Mouse (Mus musculus) MEL (cell line): ENCODE results near the gene Has3. TPM values are rescaled to one million over a fixed set of nuclear protein-coding genes. Genes with fewer than 3 reads are reported as not detected.
A peak's percentile ranks its signal among the peaks of the same experiment; 100 is the strongest.

Source experiments
- CTCF ChIP-seq, 3 experiments: IDR thresholded peaks in 2 of 3; conservative IDR thresholded peaks in 1 of 3; 2 replicates each; pipeline ENCODE4 v1.5.1; 2011 to 2012; ENCODE audit warnings: low read length in 3 of 3, low read depth in 2 of 3, mild to moderate bottlenecking in 2 of 3, improper control_type of control experiment in 1 of 3, inconsistent platforms in 1 of 3, mixed read lengths in 1 of 3, moderate library complexity in 1 of 3; ENCODE audit not compliant: control insufficient read depth in 1 of 3, insufficient read depth in 1 of 3, poor library complexity in 1 of 3, severe bottlenecking in 1 of 3
- GATA1 ChIP-seq: IDR thresholded peaks from 2 replicates; pipeline ENCODE4 v1.6.1; 2011; ENCODE audit warnings: low read depth, low read length, improper control_type of control experiment
- MEF2A ChIP-seq: IDR thresholded peaks from 2 replicates; pipeline ENCODE4 v1.6.1; 2014; ENCODE audit warnings: low read depth, mild to moderate bottlenecking, inconsistent platforms, low read length, improper control_type of control experiment; ENCODE audit not compliant: poor library complexity, insufficient replicate concordance, severe bottlenecking; ENCODE audit errors: extremely low read depth
- POLR2A ChIP-seq, 2 experiments: IDR thresholded peaks; 2 replicates each; pipeline ENCODE4 v1.6.1; 2011 to 2012; ENCODE audit warnings: low read length in 2 of 2, mild to moderate bottlenecking in 2 of 2, control low read depth in 1 of 2, improper control_type of control experiment in 1 of 2, low read depth in 1 of 2, moderate library complexity in 1 of 2; ENCODE audit not compliant: control insufficient read depth in 1 of 2, insufficient read depth in 1 of 2, poor library complexity in 1 of 2
- TBP ChIP-seq: IDR thresholded peaks from 2 replicates; pipeline ENCODE4 v1.8.0; 2011; ENCODE audit warnings: low read depth, low read length, improper control_type of control experiment
- ZC3H11A ChIP-seq: IDR thresholded peaks from 2 replicates; pipeline ENCODE4 v1.6.1; 2012; ENCODE audit warnings: low read depth, mild to moderate bottlenecking, inconsistent platforms, low read length, improper control_type of control experiment
- polyA plus RNA-seq, 2 experiments: library from polyadenylated mRNA; stranded (reverse) in 1 of 2; unstranded in 1 of 2; fragments of >175 nt in 1 of 2; fragments of >200 nt in 1 of 2; gene quantifications; 2 replicates each; pipeline versions ENCODE4 v1.2.1 to v1.2.4; 2012; ENCODE audit warnings: low replicate concordance in 2 of 2, low read depth in 1 of 2; ENCODE audit not compliant: insufficient read length in 2 of 2, insufficient read depth in 1 of 2, missing spikeins in 1 of 2
- total RNA-seq: library from RNA; depleted of rRNA; stranded (reverse); fragments of 300-350 nt; gene quantifications from 2 replicates; pipeline ENCODE4 v1.2.3, GENCODE M21; 2012; rRNA removed

The Has3 gene
- total and polyA plus RNA-seq, 3 experiments, result 0.40 to 5.8 TPM; not detected in 1

DNA sequence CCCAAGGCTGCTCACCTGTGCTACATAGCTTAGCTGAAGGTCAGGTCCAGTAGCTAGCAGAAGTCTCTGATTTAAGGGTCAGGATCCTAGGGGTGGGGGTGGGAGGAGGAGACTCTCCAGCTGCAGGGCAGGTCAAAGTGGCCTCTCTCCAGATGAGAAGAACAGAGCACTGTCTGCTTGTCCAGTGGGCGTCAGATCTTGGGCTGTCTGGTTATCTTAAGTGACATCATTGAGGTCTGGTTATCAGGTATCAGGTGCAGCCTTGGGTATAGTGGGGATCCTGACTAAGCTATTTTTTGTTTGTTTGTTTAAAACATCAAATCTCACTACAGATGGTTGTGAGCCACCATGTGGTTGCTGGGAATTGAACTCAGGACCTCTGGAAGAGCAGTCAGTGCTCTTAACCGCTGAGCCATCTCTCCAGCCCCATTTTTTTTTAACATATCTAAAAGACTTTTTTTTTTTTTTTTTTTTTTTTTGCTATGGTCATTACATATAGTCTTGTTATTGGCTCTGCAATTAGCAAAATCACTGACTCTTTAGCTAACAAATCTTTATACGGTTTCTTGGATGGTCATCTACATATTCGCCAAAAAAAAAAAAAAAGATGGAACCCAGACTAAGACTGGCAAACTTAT is 63.6 kb downstream of the Has3 start (continued):
- TF ChIP-seq GATA1 (peak; percentile 53; the same call in 1 of the 2 replicates), POLR2A (IDR thresholded peaks at IDR 0.05; ENCODE audit: control insufficient read depth in 1 of 2, insufficient read depth in 1 of 2, low read depth in 1 of 2, low read length in 2 of 2, poor library complexity in 1 of 2) (no peak), MEF2A (no peak), ZC3H11A (no peak), CTCF (IDR thresholded peaks at IDR 0.05 in 2 of 3, conservative IDR thresholded peaks at IDR 0.05 in 1 of 3; ENCODE audit: control insufficient read depth in 1 of 3, insufficient read depth in 1 of 3, low read depth in 2 of 3, low read length in 3 of 3, poor library complexity in 1 of 3, severe bottlenecking in 1 of 3) (no peak), TBP (peak; percentile 90)

Other genes with a start within 250 kb of the Has3 start
- 3.0 and 3.3 TPM in 2 replicates for gene Tango6, start 187.2 kb upstream of the Has3 start, total RNA-seq
- 1 to 10 TPM in 1 of 2 experiments, not detected in 1; 6.1 TPM for gene Tango6, start 187.2 kb upstream of the Has3 start, polyA plus RNA-seq
- gene Utp4, start 23.4 kb downstream of the Has3 start, total RNA-seq, result 165 and 174 TPM in 2 replicates
- 100 to 1,000 TPM; 123 to 218 TPM for gene Utp4, start 23.4 kb downstream of the Has3 start, polyA plus RNA-seq
- gene Sntb2, start 65.5 kb downstream of the Has3 start, total RNA-seq, result 3.0 and 3.6 TPM in 2 replicates
- gene Sntb2, start 65.5 kb downstream of the Has3 start, polyA plus RNA-seq, result 1 to 10 TPM in 1 of 2 experiments, not detected in 1; 3.8 TPM
- 32.3 and 38.1 TPM in 2 replicates for gene Vps4a, start 161.0 kb downstream of the Has3 start, total RNA-seq
- gene Vps4a, start 161.0 kb downstream of the Has3 start, polyA plus RNA-seq, result 10 to 100 TPM in 1 of 2 experiments, not detected in 1; 43.2 TPM
- 39.0 and 43.6 TPM in 2 replicates for gene Pdf, start 178.4 kb downstream of the Has3 start, total RNA-seq
- 10 to 100 TPM in 1 of 2 experiments, not detected in 1; 36.0 TPM for gene Pdf, start 178.4 kb downstream of the Has3 start, polyA plus RNA-seq
- gene Cog8, start 186.4 kb downstream of the Has3 start, total RNA-seq, result 18.1 and 27.2 TPM in 2 replicates
- 10 to 100 TPM in 1 of 2 experiments, not detected in 1; 27.0 TPM for gene Cog8, start 186.4 kb downstream of the Has3 start, polyA plus RNA-seq
- gene Nip7, start 186.6 kb downstream of the Has3 start, total RNA-seq, result 261 and 278 TPM in 2 replicates
- gene Nip7, start 186.6 kb downstream of the Has3 start, polyA plus RNA-seq, result 100 to 1,000 TPM; 189 to 336 TPM
- not detected in 2 replicates for gene Tmed6, start 195.4 kb downstream of the Has3 start, total RNA-seq
- not detected for gene Tmed6, start 195.4 kb downstream of the Has3 start, polyA plus RNA-seq
- gene Terf2, start 226.3 kb downstream of the Has3 start, total RNA-seq, result 14.1 and 15.0 TPM in 2 replicates
- gene Terf2, start 226.3 kb downstream of the Has3 start, polyA plus RNA-seq, result 10 to 100 TPM in 1 of 2 experiments, not detected in 1; 36.7 TPM